ENCODE assay signal across 16 mouse cellular contexts in the genomic region with DNA sequence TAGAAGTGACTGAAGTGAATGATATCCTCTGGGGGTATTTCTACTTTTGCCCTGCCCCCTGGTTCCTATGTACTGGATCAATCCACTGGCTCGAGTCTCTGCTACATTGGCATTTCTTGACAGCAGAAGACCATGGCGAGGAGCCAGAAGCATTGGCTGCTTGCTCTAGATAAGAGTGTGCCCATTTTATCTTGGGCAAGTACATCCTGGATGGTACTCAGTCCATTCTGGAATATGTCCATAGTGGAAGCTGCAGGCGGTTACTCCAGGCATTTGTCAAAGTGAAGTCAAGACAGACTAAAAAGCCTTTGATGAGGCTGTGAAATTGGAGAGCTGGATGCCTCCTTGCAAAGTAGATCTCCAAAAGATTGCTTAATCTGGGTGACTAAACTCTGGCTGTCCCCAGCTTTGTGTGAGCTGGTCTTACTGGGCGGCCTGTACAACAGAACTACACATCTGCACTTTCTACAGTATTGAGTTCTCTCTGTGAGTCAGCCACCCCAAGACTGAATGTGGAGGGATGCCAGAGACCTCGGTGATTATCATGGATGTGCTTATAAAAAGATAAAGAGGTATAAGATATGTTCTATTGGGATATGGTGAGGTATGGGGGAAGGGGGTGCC.
DNase-seq lines count a peak whose midpoint lies in the region; ATAC-seq lines count a peak whose summit lies in the region.
"Had no signal": no experiment of that assay in that cellular context is flagged by ENCODE, and none has a peak within 500 bp of the region (broad histone marks: within the 10 kb centered on the region; RNA-seq: fewer than 3 reads in every experiment).

No protein-coding gene starts in this region.

- no peaks in the 10 kb centered on the region for H3K9me3 ChIP-seq in hindbrain, embryonic 12.5 days (replicated peaks)
- no peaks in the 10 kb centered on the region for H3K9me3 ChIP-seq in midbrain, embryonic 11.5 days (ENCODE audit: control insufficient read depth, low read length)
- H3K9me3 ChIP-seq: embryonic facial prominence, embryonic 13.5 days; kidney, embryonic 15.5 days; limb, embryonic 10.5 days; midbrain, embryonic 10.5 days had no signal

- H3K27ac ChIP-seq in hindbrain, embryonic 12.5 days, result no peak overlapping the region
- H3K27ac ChIP-seq in midbrain, embryonic 11.5 days (ENCODE audit: low read depth, low read length), result no peak overlapping the region
- H3K27ac ChIP-seq: embryonic facial prominence, embryonic 13.5 days; heart, adult 2 months; kidney, embryonic 15.5 days; limb, embryonic 10.5 days; midbrain, embryonic 10.5 days had no signal

- H3K4me1 ChIP-seq in hindbrain, embryonic 12.5 days, result 0 out of 2 replicates have a peak, but pooled peaks cover 4% of the 10 kb centered on the region
- no peaks in the 10 kb centered on the region for H3K4me1 ChIP-seq in midbrain, embryonic 11.5 days (ENCODE audit: control insufficient read depth, insufficient read depth, low read length)
- H3K4me1 ChIP-seq: embryonic facial prominence, embryonic 13.5 days; kidney, embryonic 15.5 days; limb, embryonic 10.5 days had no signal

- H3K9ac ChIP-seq in hindbrain, embryonic 12.5 days, result no peak overlapping the region
- H3K9ac ChIP-seq in midbrain, embryonic 11.5 days (ENCODE audit: low read length), result no peak overlapping the region
- H3K9ac ChIP-seq: embryonic facial prominence, embryonic 13.5 days; forebrain, postnatal 0 days; kidney, embryonic 15.5 days had no signal

- DNase-seq in gastrocnemius, adult 18-20 months (ENCODE audit: low spot score), result peak; percentile 49
- DNase-seq in gastrocnemius, postnatal 4 days (ENCODE audit: low spot score in 2 of 2), result no peak
- DNase-seq in urinary bladder, postnatal 36 days (ENCODE audit: low spot score in 2 of 2), result peak; percentile 4 to 38
- DNase-seq in urinary bladder, postnatal 10 days (ENCODE audit: low spot score), result no peak
- DNase-seq in fat pad, adult 2 months (ENCODE audit: extremely low read depth, low read depth, low spot score), result peak; percentile 62
- no peak for DNase-seq in left cerebral cortex, postnatal 25 days (ENCODE audit: low spot score in 2 of 2)
- DNase-seq in midbrain, embryonic 11.5 days (ENCODE audit: low spot score, missing footprints), result no peak
- DNase-seq: forebrain, postnatal 0 days; heart, adult 2 months; layer of hippocampus, adult 9-11 months had no signal

- H3K4me3 ChIP-seq in hindbrain, embryonic 12.5 days, result no peak overlapping the region
- H3K4me3 ChIP-seq in midbrain, embryonic 11.5 days (ENCODE audit: low read depth, low read length), result no peak overlapping the region
- H3K4me3 ChIP-seq: embryonic facial prominence, embryonic 13.5 days; heart, adult 2 months; kidney, embryonic 15.5 days; limb, embryonic 10.5 days; midbrain, embryonic 10.5 days had no signal

- H3K27me3 ChIP-seq in hindbrain, embryonic 12.5 days, result no peaks in the 10 kb centered on the region
- no peaks in the 10 kb centered on the region for H3K27me3 ChIP-seq in midbrain, embryonic 11.5 days (ENCODE audit: control insufficient read depth, insufficient read depth, low read length)
- H3K27me3 ChIP-seq: CH12.LX; embryonic facial prominence, embryonic 13.5 days; kidney, embryonic 15.5 days had no signal

- H3K4me2 ChIP-seq in hindbrain, embryonic 12.5 days (replicated peaks), result no peak overlapping the region
- no peak overlapping the region for H3K4me2 ChIP-seq in midbrain, embryonic 11.5 days
- H3K4me2 ChIP-seq: embryonic facial prominence, embryonic 13.5 days; kidney, embryonic 15.5 days had no signal

- intact Hi-C loops in left cerebral cortex, postnatal 25 days (cut with DNase I), result no loop called here

- no peak for ATAC-seq in hindbrain, embryonic 12.5 days (ENCODE audit: low FRiP score)
- no peak for ATAC-seq in midbrain, embryonic 11.5 days (ENCODE audit: low FRiP score)

- H3K36me3 ChIP-seq in hindbrain, embryonic 12.5 days, result no peaks in the 10 kb centered on the region
- no peaks in the 10 kb centered on the region for H3K36me3 ChIP-seq in midbrain, embryonic 11.5 days (ENCODE audit: control insufficient read depth, insufficient read depth, low read length)
- H3K36me3 ChIP-seq: embryonic facial prominence, embryonic 13.5 days; kidney, embryonic 15.5 days; limb, embryonic 10.5 days; midbrain, embryonic 10.5 days had no signal

- 90% methylated on average over 5 of the region's 5 CpGs for WGBS in hindbrain, embryonic 12.5 days
- 84% methylated on average over 5 of the region's 5 CpGs for WGBS in midbrain, embryonic 11.5 days

Comparison
In these comparisons a context has a peak if more than half of its experiments do, and no peak if none do; other contexts are left out.
1. DNase-seq: peak in gastrocnemius, adult 18-20 months (single experiment), urinary bladder, postnatal 36 days (2 of 2) and fat pad, adult 2 months (single experiment); none in gastrocnemius, postnatal 4 days (0 of 2), urinary bladder, postnatal 10 days (single experiment), left cerebral cortex, postnatal 25 days (0 of 2) and midbrain, embryonic 11.5 days (single experiment).